Mouse (Mus musculus): ENCODE results near the gene Cutal. TPM values are rescaled to one million over a fixed set of nuclear protein-coding genes. Genes with fewer than 3 reads are reported as not detected.
A peak's percentile ranks its signal among the peaks of the same experiment; 100 is the strongest.

The Cutal gene
- polyA plus RNA-seq, 1 experiment from 2014 or later, result 0.05 TPM

DNA sequence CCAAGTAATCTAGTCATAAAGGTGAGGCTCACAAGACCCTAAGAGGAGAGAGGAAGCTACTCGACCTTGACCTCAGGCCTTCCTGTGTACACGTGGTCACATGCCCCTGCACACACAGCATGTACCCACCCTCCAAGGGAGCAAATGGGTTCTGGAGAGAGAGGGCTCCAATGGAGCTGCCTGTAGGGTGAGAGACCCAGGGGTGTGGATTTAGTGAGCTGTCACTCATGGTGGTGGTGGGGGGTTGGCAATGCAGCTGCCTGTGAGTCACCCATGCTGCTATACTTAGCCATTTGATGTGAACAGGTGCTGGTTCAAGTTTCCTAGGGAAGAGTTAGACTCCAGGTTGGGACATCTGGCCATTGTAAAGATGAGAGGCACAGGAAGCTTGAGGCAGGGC lies 45.9 kb downstream of the Cutal start:
- ATAC-seq (ENCODE audit: low FRiP score) (no peak), DNase-seq (ENCODE audit: low spot score, missing footprints) (no peak)
- no peak overlapping the region for H3K27ac ChIP-seq (ENCODE audit: low read depth, low read length)
- H3K4me2 ChIP-seq, result no peak overlapping the region
- H3K9ac ChIP-seq (ENCODE audit: low read length), result no peak overlapping the region
- H3K4me1 ChIP-seq (ENCODE audit: control insufficient read depth, insufficient read depth, low read length), result no peaks in the 10 kb centered on the region
- 65% methylated on average over 2 of the region's 2 CpGs for WGBS
- no peak overlapping the region for H3K4me3 ChIP-seq (ENCODE audit: low read depth, low read length)
- H3K36me3 ChIP-seq (ENCODE audit: control insufficient read depth, insufficient read depth, low read length), result no peaks in the 10 kb centered on the region
- no peaks in the 10 kb centered on the region for H3K9me3 ChIP-seq (ENCODE audit: control insufficient read depth, low read length)
- no peaks in the 10 kb centered on the region for H3K27me3 ChIP-seq (ENCODE audit: control insufficient read depth, insufficient read depth, low read length)

DNA sequence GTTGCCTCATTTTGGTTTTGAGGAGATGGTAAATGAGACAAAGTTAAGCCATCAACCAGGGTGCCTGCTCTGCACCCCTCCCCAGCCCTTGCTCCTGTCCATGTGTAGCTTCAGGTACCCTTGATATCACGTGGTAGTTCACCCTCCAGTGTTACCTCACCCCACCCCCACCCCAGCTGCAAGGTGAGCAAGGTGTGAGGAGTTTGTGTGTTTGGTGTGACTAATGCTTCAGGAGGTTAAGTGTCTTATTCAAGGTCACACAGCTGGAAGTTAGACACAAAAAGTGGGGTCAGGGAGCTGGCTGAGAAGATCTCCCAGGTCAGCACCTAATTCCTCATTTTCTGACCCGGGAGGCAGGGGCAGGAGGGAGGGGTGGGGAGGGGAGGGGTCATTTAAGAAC lies 48.5 kb downstream of the Cutal start:
- Histone ChIP-seq H3K4me3 (ENCODE audit: low read depth, low read length) (no peak overlapping the region), H3K27me3 (ENCODE audit: control insufficient read depth, insufficient read depth, low read length) (no peaks in the 10 kb centered on the region), H3K36me3 (ENCODE audit: control insufficient read depth, insufficient read depth, low read length) (no peaks in the 10 kb centered on the region), H3K4me2 (no peak overlapping the region), H3K27ac (ENCODE audit: low read depth, low read length) (no peak overlapping the region), H3K4me1 (ENCODE audit: control insufficient read depth, insufficient read depth, low read length) (no peaks in the 10 kb centered on the region), H3K9ac (ENCODE audit: low read length) (no peak overlapping the region), H3K9me3 (ENCODE audit: control insufficient read depth, low read length) (no peaks in the 10 kb centered on the region)
- DNase-seq (ENCODE audit: low spot score, missing footprints), result peak; percentile 21
- ATAC-seq (ENCODE audit: low FRiP score), result no peak
- WGBS, result 32% methylated on average over 2 of the region's 2 CpGs

DNA sequence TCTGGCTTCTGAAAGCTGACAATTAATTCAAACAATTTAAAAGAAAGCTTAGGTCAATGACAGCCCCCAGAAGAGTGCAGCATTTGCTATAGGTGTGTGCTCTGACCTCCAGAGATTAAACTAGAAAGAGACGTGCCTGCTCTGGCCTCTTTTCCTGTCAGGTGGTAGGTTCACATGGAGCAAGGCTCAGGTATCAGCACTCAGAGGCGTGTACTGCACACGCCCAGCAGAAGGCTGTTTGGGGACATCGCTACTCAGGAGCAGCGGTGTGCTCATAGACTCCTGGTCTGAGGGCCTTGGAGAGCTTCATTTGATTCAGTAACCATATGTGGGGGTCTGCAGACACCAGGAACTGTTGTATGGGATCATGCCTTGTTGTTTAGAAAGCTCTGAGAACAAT lies 53.1 kb downstream of the Cutal start:
- Histone ChIP-seq H3K9me3 (ENCODE audit: control insufficient read depth, low read length) (no peaks in the 10 kb centered on the region), H3K4me1 (ENCODE audit: control insufficient read depth, insufficient read depth, low read length) (no peaks in the 10 kb centered on the region), H3K27me3 (ENCODE audit: control insufficient read depth, insufficient read depth, low read length) (no peaks in the 10 kb centered on the region), H3K9ac (ENCODE audit: low read length) (no peak overlapping the region), H3K36me3 (ENCODE audit: control insufficient read depth, insufficient read depth, low read length) (no peaks in the 10 kb centered on the region), H3K4me2 (no peak overlapping the region), H3K27ac (ENCODE audit: low read depth, low read length) (no peak overlapping the region), H3K4me3 (ENCODE audit: low read depth, low read length) (no peak overlapping the region)
- no peak for DNase-seq (ENCODE audit: low spot score, missing footprints)
- ATAC-seq (ENCODE audit: low FRiP score), result no peak
- 78% methylated on average over 5 of the region's 5 CpGs for WGBS

DNA sequence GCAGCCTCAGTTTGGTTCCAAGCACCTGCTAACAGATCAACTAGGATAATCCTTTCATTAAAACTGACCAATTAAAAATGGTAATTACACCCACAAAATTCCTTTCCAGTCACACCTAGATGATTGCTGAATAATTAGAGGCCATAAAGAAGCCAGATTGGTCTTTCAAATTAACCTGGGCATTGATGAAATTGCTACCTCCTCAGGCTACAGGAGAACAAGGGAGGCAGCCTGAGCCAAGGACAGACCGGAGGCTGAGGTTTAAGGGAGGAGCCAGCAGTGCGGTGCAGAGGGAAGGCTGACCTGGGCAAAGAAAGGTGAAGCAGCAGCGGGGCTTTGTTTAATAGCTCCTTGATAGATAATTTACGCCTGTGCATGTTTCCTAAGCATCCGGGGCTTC lies 63.3 kb downstream of the Cutal start:
- no peak for ATAC-seq (ENCODE audit: low FRiP score)

DNA sequence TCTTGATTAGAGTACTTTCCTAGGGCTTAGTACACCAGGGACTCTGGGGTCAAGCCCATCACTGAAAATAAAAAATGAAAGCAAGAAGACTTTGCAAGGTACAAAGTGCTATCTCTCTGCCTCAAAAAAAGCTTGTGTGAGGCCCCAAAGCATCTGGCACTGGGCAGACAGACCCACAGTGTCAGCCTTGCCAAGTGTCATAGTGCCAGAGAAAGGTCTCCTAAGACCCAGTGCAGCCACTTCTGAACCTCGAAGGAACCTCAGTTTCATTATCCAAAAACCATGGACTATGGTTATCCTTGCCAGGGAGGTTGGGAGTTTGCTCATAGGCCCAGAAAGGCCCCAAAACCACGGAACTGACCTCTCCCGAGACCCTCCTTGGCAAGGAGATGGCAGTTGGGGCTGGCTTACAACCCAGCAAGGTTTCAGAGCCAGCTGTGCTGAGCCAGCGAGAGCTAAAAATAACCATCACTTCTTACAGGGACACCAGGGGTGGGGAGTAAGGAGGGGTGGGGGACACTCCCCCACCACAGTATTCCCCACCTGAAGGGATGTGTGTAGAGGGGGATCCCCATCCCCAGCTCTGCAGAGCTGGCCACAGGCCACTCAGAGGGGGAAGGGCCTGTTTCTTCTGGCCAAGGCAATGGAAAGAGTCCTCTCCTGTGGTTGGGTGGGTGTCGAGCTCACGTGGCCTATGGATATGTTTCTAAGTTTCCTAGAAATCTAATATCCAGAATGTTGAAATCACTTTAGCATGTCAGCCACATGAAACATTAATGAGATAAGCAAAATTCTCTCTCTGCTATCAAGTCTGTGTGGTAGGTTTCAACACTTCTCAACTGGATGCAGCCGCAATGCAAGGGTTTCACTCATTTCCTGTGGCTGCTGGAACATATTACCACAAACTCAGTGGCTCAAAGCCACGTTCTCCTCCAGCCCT lies 64.3 kb downstream of the Cutal start:
- Histone ChIP-seq H3K4me1 (ENCODE audit: control insufficient read depth, insufficient read depth, low read length) (no peaks in the 10 kb centered on the region), H3K27me3 (ENCODE audit: control insufficient read depth, insufficient read depth, low read length) (no peaks in the 10 kb centered on the region), H3K27ac (ENCODE audit: low read depth, low read length) (no peak overlapping the region), H3K36me3 (ENCODE audit: control insufficient read depth, insufficient read depth, low read length) (no peaks in the 10 kb centered on the region), H3K9me3 (ENCODE audit: control insufficient read depth, low read length) (no peaks in the 10 kb centered on the region), H3K4me3 (ENCODE audit: low read depth, low read length) (no peak overlapping the region), H3K4me2 (no peak overlapping the region), H3K9ac (ENCODE audit: low read length) (no peak overlapping the region)
- 82% methylated on average over 8 of the region's 8 CpGs for WGBS
- DNase-seq (ENCODE audit: low spot score, missing footprints) (no peak), ATAC-seq (ENCODE audit: low FRiP score) (no peak)

More for the DNA sequence above, 63.3 kb downstream of the Cutal start:
- H3K9ac ChIP-seq (ENCODE audit: low read length), result no peak overlapping the region
- no peak for DNase-seq (ENCODE audit: low spot score, missing footprints)
- no peaks in the 10 kb centered on the region for H3K4me1 ChIP-seq (ENCODE audit: control insufficient read depth, insufficient read depth, low read length)
- H3K4me3 ChIP-seq (ENCODE audit: low read depth, low read length), result no peak overlapping the region
- H3K9me3 ChIP-seq (ENCODE audit: control insufficient read depth, low read length), result no peaks in the 10 kb centered on the region
- H3K4me2 ChIP-seq, result no peak overlapping the region
- 48% methylated on average over 5 of the region's 5 CpGs for WGBS
- no peaks in the 10 kb centered on the region for H3K36me3 ChIP-seq (ENCODE audit: control insufficient read depth, insufficient read depth, low read length)
- H3K27me3 ChIP-seq (ENCODE audit: control insufficient read depth, insufficient read depth, low read length), result no peaks in the 10 kb centered on the region
- no peak overlapping the region for H3K27ac ChIP-seq (ENCODE audit: low read depth, low read length)

DNA sequence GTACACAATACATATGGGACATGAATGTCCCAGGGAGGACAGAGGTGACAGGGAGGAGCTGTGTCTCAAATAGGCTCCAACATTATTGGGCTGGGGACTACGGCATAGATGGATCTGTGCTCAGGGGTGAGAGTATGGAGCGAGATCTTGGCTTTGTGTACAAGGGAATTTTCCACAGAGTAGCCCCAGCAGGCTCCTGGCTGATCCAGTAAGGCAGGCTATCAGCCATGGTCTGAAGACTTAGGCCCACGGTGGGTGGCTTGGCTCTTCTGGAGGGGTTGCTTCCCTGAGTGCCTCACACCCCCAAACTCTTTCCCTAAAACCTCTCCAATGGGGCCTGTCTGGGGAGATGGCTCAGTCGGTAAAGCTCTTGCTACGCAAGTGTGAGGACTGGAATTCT lies 66.0 kb downstream of the Cutal start:
- DNase-seq (ENCODE audit: low spot score, missing footprints) (no peak), ATAC-seq (ENCODE audit: low FRiP score) (no peak)
- Histone ChIP-seq H3K27me3 (ENCODE audit: control insufficient read depth, insufficient read depth, low read length) (no peaks in the 10 kb centered on the region), H3K27ac (ENCODE audit: low read depth, low read length) (no peak overlapping the region), H3K4me1 (ENCODE audit: control insufficient read depth, insufficient read depth, low read length) (no peaks in the 10 kb centered on the region), H3K36me3 (ENCODE audit: control insufficient read depth, insufficient read depth, low read length) (no peaks in the 10 kb centered on the region), H3K9ac (ENCODE audit: low read length) (no peak overlapping the region), H3K4me3 (ENCODE audit: low read depth, low read length) (no peak overlapping the region), H3K4me2 (no peak overlapping the region), H3K9me3 (ENCODE audit: control insufficient read depth, low read length) (no peaks in the 10 kb centered on the region)
- 78% methylated on average over 5 of the region's 5 CpGs for WGBS

DNA sequence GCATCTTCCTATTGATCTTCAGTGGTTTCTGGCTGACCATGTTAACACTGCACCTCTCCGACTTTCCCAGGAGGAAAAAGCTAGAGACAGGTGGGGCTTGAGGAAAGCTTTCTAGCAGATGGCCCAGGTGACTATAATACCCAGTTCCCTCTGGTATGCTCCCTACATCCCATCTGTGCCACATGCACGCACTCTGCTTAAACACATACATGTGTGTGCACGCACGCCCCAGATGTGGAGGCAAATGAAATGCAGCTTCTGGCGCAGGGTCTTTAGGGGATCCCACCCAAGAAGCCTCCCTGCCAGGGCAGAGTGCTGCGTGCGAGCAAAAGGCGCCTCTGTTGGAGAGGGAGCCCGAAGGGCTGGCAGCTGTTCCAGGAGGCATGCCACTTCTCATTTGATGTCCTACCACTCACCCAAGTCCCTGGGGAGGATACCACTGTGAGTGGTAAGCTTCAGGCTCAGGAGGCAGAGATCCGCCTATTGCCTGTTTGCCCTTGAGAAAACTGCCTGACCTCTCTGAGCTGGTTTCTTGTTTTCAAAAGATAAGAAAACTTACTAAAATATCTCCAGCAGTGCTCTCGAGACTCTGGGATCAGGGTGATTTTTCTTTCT lies 67.0 kb downstream of the Cutal start:
- no peak for DNase-seq (ENCODE audit: low spot score, missing footprints)
- 79% methylated on average over 11 of the region's 11 CpGs for WGBS

More for the DNA sequence above, 67.0 kb downstream of the Cutal start:
- no peaks in the 10 kb centered on the region for H3K27me3 ChIP-seq (ENCODE audit: control insufficient read depth, insufficient read depth, low read length)
- no peak for ATAC-seq (ENCODE audit: low FRiP score)
- H3K36me3 ChIP-seq (ENCODE audit: control insufficient read depth, insufficient read depth, low read length), result no peaks in the 10 kb centered on the region
- H3K9ac ChIP-seq (ENCODE audit: low read length), result no peak overlapping the region
- no peak overlapping the region for H3K4me3 ChIP-seq (ENCODE audit: low read depth, low read length)
- H3K9me3 ChIP-seq (ENCODE audit: control insufficient read depth, low read length), result no peaks in the 10 kb centered on the region
- H3K27ac ChIP-seq (ENCODE audit: low read depth, low read length), result no peak overlapping the region
- no peaks in the 10 kb centered on the region for H3K4me1 ChIP-seq (ENCODE audit: control insufficient read depth, insufficient read depth, low read length)
- no peak overlapping the region for H3K4me2 ChIP-seq

Other genes starting within 250 kb of the Cutal start
- 102 and 104 TPM in 2 replicates for gene Gapvd1, start 119.2 kb upstream of the Cutal start, polyA plus RNA-seq (2014; fragmentation: Nextera tagmentation; extraction: Ambion mirVana)
- gene Hspa5, start 102.4 kb upstream of the Cutal start, polyA plus RNA-seq (2014; fragmentation: Nextera tagmentation; extraction: Ambion mirVana), result 846 and 849 TPM in 2 replicates
- gene Rabepk, start 74.5 kb upstream of the Cutal start, polyA plus RNA-seq (2014; fragmentation: Nextera tagmentation; extraction: Ambion mirVana), result 28.8 and 31.3 TPM in 2 replicates
- gene Fbxw2, start 48.1 kb upstream of the Cutal start, polyA plus RNA-seq (2014; fragmentation: Nextera tagmentation; extraction: Ambion mirVana), result 63.7 and 66.8 TPM in 2 replicates
- gene Gm34653, start 41.4 kb upstream of the Cutal start, polyA plus RNA-seq (2014; fragmentation: Nextera tagmentation; extraction: Ambion mirVana), result not detected in 2 replicates
- gene Psmd5, start 572 bp downstream of the Cutal start, polyA plus RNA-seq (2014; fragmentation: Nextera tagmentation; extraction: Ambion mirVana), result 122 and 129 TPM in 2 replicates
- gene Phf19, start 39.6 kb downstream of the Cutal start, polyA plus RNA-seq (2014; fragmentation: Nextera tagmentation; extraction: Ambion mirVana), result 3.9 and 4.0 TPM in 2 replicates
- 0.32 and 0.34 TPM in 2 replicates for gene Traf1, start 87.4 kb downstream of the Cutal start, polyA plus RNA-seq (2014; fragmentation: Nextera tagmentation; extraction: Ambion mirVana)
- 0.26 and 0.57 TPM in 2 replicates for gene Hc, start 187.0 kb downstream of the Cutal start, polyA plus RNA-seq (2014; fragmentation: Nextera tagmentation; extraction: Ambion mirVana)
- not detected in 2 replicates for gene AI182371, start 227.1 kb downstream of the Cutal start, polyA plus RNA-seq (2014; fragmentation: Nextera tagmentation; extraction: Ambion mirVana)
- gene Cntrl, start 235.1 kb downstream of the Cutal start, polyA plus RNA-seq (2014; fragmentation: Nextera tagmentation; extraction: Ambion mirVana), result 32.8 and 36.6 TPM in 2 replicates

Measured in midbrain, embryonic 11.5 days (tissue).